Mouse (Mus musculus) ZHBTc4 (cell line): ENCODE data around the gene Dmrt3.

Experiments used
- DNase-seq: peaks from one replicate; pipeline ENCODE4 v3.0.0-alpha.2; 2011; ENCODE audit warnings: low read depth, low spot score

Dmrt3 gene

GRCm38 (mm10) chr19:25610015-25610410, at the start of gene Dmrt3:
TSS of gene Dmrt3 (plus strand) at chr19:25610301.
- peak; percentile 72 for DNase-seq

GRCm38 (mm10) chr19:25564430-25564829, 45.7 kb upstream of the Dmrt3 start:
- DNase-seq = no peak

- DNase-seq = no peak
Measured at GRCm38 (mm10) chr19:25569778-25570177, 40.3 kb upstream of the Dmrt3 start.

GRCm38 (mm10) chr19:25574431-25574830, 35.7 kb upstream of the Dmrt3 start:
- no peak for DNase-seq

- peak; percentile 54 for DNase-seq
Measured at GRCm38 (mm10) chr19:25574981-25575814, 34.9 kb upstream of the Dmrt3 start.

GRCm38 (mm10) chr19:25578358-25578757, 31.7 kb upstream of the Dmrt3 start:
- DNase-seq = no peak

- peak; percentile 73 for DNase-seq
Measured at GRCm38 (mm10) chr19:25579440-25579839, 30.7 kb upstream of the Dmrt3 start.

GRCm38 (mm10) chr19:25597717-25598232, 12.3 kb upstream of the Dmrt3 start:
- peak; percentile 64 for DNase-seq

GRCm38 (mm10) chr19:25598626-25599025, 11.5 kb upstream of the Dmrt3 start:
- DNase-seq = no peak

GRCm38 (mm10) chr19:25601966-25602365, 8.1 kb upstream of the Dmrt3 start:
- no peak for DNase-seq

GRCm38 (mm10) chr19:25607461-25608205, 2.5 kb upstream of the Dmrt3 start:
- no peak for DNase-seq

GRCm38 (mm10) chr19:25608206-25608580, 1.9 kb upstream of the Dmrt3 start:
- DNase-seq = no peak

- peak; percentile 55 for DNase-seq
Measured at GRCm38 (mm10) chr19:25608961-25609850, 895 bp upstream of the Dmrt3 start.

- DNase-seq = peak; percentile 82
Measured at GRCm38 (mm10) chr19:25610411-25611111, 460 bp downstream of the Dmrt3 start.

- DNase-seq = peak; percentile 67
Measured at GRCm38 (mm10) chr19:25611116-25611515, 1.0 kb downstream of the Dmrt3 start.

GRCm38 (mm10) chr19:25611876-25612805, 2.0 kb downstream of the Dmrt3 start:
- DNase-seq = no peak

GRCm38 (mm10) chr19:25612806-25613295, 2.8 kb downstream of the Dmrt3 start:
- no peak for DNase-seq

GRCm38 (mm10) chr19:25613476-25614300, 3.6 kb downstream of the Dmrt3 start:
- no peak for DNase-seq

GRCm38 (mm10) chr19:25615889-25616288, 5.8 kb downstream of the Dmrt3 start:
- DNase-seq = no peak
